Mouse (Mus musculus) brain, embryonic 14.5 days (tissue): Measurements from ENCODE around the gene Nupr1.

Source experiments
- CTCF ChIP-seq: fragments of 200-500 bp; IDR thresholded peaks from 2 replicates; pipeline ENCODE4 v1.5.1; 2012; ENCODE audit warnings: inconsistent platforms, mild to moderate bottlenecking, moderate library complexity, borderline replicate concordance; ENCODE audit not compliant: insufficient read depth, insufficient read length; ENCODE audit errors: extremely low read depth
- POLR2A ChIP-seq: fragments of 200-500 bp; IDR thresholded peaks from 2 replicates; pipeline ENCODE4 v1.6.1; 2012; ENCODE audit warnings: mild to moderate bottlenecking, inconsistent platforms, borderline replicate concordance; ENCODE audit not compliant: poor library complexity, insufficient read depth, insufficient read length, severe bottlenecking; ENCODE audit errors: extremely low read depth

GRCm38 (mm10) chr7:126583251-126583709 is 47.4 kb downstream of the Nupr1 start:
- TF ChIP-seq POLR2A (0 out of 2 replicates have a peak, but pooled peaks have one; percentile 16), CTCF (no peak)
